Mouse (Mus musculus) intestine, postnatal 0 days (tissue): Measurements from ENCODE around the gene Anxa3. TPM values are rescaled to one million over a fixed set of nuclear protein-coding genes. Genes with fewer than 3 reads are reported as not detected.

Experiments
- ATAC-seq: fragments of 200-750 bp; cut with Nextera tagmentation; 2 replicates; pipeline ENCODE4 v1.8.0; 2017; ENCODE audit warnings: mild to moderate bottlenecking, moderate TSS enrichment, moderate library complexity
- H3K27ac ChIP-seq: fragments of 300-500 bp; sonication (generic); 2 replicates; pipeline ENCODE4 v1.5.1; 2014; ENCODE audit warnings: mild to moderate bottlenecking, low read depth, low read length, moderate library complexity
- H3K27me3 ChIP-seq: fragments of 300-500 bp; sonication (generic); replicated peaks from 2 replicates; pipeline ENCODE4 v1.6.1; 2014; ENCODE audit warnings: low read length, mixed read lengths; ENCODE audit not compliant: control insufficient read depth, insufficient read depth
- H3K36me3 ChIP-seq: fragments of 300-500 bp; sonication (generic); 2 replicates; pipeline ENCODE4 v1.6.1; 2014; ENCODE audit warnings: mild to moderate bottlenecking, moderate library complexity; ENCODE audit not compliant: control insufficient read depth, insufficient read depth
- H3K4me1 ChIP-seq: fragments of 300-500 bp; sonication (generic); replicated peaks from 2 replicates; pipeline ENCODE4 v1.6.1; 2014; ENCODE audit warnings: antibody characterized with exemption, low read length, mixed read lengths; ENCODE audit not compliant: control insufficient read depth, insufficient read depth
- H3K4me2 ChIP-seq: fragments of 300-500 bp; sonication (generic); replicated peaks from 2 replicates; pipeline ENCODE4 v1.6.1; 2014; ENCODE audit warnings: low read depth, mild to moderate bottlenecking, moderate library complexity
- H3K4me3 ChIP-seq: fragments of 300-500 bp; sonication (generic); 2 replicates; pipeline ENCODE4 v1.5.1; 2014; ENCODE audit warnings: low read depth, low read length
- H3K9ac ChIP-seq: fragments of 300-500 bp; sonication (generic); 2 replicates; pipeline ENCODE4 v1.6.1; 2014; ENCODE audit warnings: mild to moderate bottlenecking, low read depth, low read length
- H3K9me3 ChIP-seq: fragments of 300-500 bp; sonication (generic); 2 replicates; pipeline ENCODE4 v1.6.1; 2016; ENCODE audit warnings: mixed run types; ENCODE audit not compliant: control insufficient read depth
- CTCF ChIP-seq: sonication (generic); IDR thresholded peaks from 2 replicates; pipeline ENCODE4 v1.5.1; 2016; ENCODE audit warnings: low read depth, mild to moderate bottlenecking, control low read depth, antibody characterized with exemption, moderate library complexity
- WGBS: fragments of 180-500 bp; shearing (Covaris S2); extraction: QIAGEN DNeasy Blood & Tissue Kit; methylation state at CpG from one replicate; pipeline ENCODE4 v1.1.7; 2014; 5-methylcytosine and 5-hydroxymethylcytosine counted together
- polyA plus RNA-seq: library from polyadenylated mRNA; unstranded; fragments of >200 nt; fragmentation: Nextera tagmentation; extraction: Ambion mirVana; gene quantifications from 2 replicates; pipeline ENCODE4 v1.2.1, GENCODE M21; 2015

Gene Anxa3
- polyA plus RNA-seq, 1 experiment from 2014 or later = 32.1 TPM

GRCm38 (mm10) chr5:96799165-96799564, 6.0 kb downstream of the Anxa3 start:
- 93% methylated on average over 9 of the region's 9 CpGs for WGBS
- H3K27me3 ChIP-seq = no peaks in the 10 kb centered on the region
- H3K9me3 ChIP-seq = no peaks in the 10 kb centered on the region
- H3K36me3 ChIP-seq = no peaks in the 10 kb centered on the region
- H3K4me3 ChIP-seq = no peak overlapping the region
- H3K9ac ChIP-seq = no peak overlapping the region
- H3K27ac ChIP-seq = no peak overlapping the region
- no peaks in the 10 kb centered on the region for H3K4me1 ChIP-seq
- no peak for ATAC-seq
- no peak for TF ChIP-seq CTCF
- H3K4me2 ChIP-seq = no peak overlapping the region

DNA sequence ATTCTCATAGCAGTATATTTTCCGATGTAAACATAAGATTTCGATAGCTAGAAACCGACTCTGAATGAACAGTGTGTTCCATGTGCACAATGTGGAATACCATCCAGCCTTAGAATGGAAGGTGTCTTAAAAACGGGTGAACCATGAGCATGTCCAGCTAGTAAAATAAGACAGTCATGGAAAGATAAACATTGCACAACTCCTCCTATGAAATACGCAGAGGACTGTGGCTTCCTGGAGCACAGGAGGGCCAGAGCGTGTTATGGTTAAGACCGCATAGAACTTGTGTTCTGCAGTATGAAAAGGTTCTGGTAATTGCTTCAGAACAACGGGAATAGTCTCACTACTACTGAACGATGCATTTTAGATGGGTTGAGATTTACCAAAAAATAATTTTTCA, 6.8 kb downstream of the Anxa3 start:
- Histone ChIP-seq H3K27ac (no peak overlapping the region), H3K4me2 (no peak overlapping the region), H3K36me3 (no peaks in the 10 kb centered on the region), H3K27me3 (no peaks in the 10 kb centered on the region), H3K4me3 (no peak overlapping the region), H3K9me3 (no peaks in the 10 kb centered on the region), H3K9ac (no peak overlapping the region), H3K4me1 (no peaks in the 10 kb centered on the region)
- no peak for TF ChIP-seq CTCF
- ATAC-seq = no peak
- 69% methylated on average over 9 of the region's 9 CpGs for WGBS

- Histone ChIP-seq H3K4me1 (no peaks in the 10 kb centered on the region), H3K9ac (no peak overlapping the region), H3K36me3 (no peaks in the 10 kb centered on the region), H3K4me3 (no peak overlapping the region), H3K4me2 (no peak overlapping the region), H3K9me3 (no peaks in the 10 kb centered on the region), H3K27ac (no peak overlapping the region), H3K27me3 (no peaks in the 10 kb centered on the region)
- ATAC-seq = 0 out of 2 replicates have a peak, but pooled peaks have one; percentile 18
- TF ChIP-seq CTCF = no peak
- 15% methylated on average over 7 of the region's 7 CpGs for WGBS
Measured at GRCm38 (mm10) chr5:96802185-96802584, 9.0 kb downstream of the Anxa3 start.

DNA sequence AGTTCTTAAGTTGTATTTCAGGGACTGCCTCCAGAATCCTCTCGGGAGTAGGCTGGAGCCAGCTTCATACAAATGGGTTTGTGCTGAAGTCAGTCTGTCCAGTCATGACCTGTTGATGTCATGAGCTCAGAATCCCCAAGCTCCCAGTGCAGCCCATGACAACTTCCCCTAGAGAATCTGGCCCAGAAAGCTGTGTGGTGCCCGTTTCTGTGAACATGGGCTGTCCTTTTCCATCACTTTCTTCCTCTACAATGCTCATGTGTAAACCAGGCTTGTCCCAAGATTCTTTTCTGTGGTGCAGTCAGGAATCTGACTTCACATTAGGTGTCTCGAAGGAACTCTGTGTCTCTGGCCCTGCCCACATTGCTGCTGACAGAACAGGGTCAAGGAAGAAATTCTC, 10.0 kb downstream of the Anxa3 start:
- Histone ChIP-seq H3K27ac (no peak overlapping the region), H3K9ac (no peak overlapping the region), H3K36me3 (no peaks in the 10 kb centered on the region), H3K4me2 (no peak overlapping the region), H3K4me3 (no peak overlapping the region), H3K4me1 (no peaks in the 10 kb centered on the region), H3K27me3 (no peaks in the 10 kb centered on the region), H3K9me3 (no peaks in the 10 kb centered on the region)
- no peak for TF ChIP-seq CTCF
- WGBS = 40% methylated on average over 3 of the region's 3 CpGs
- no peak for ATAC-seq

DNA sequence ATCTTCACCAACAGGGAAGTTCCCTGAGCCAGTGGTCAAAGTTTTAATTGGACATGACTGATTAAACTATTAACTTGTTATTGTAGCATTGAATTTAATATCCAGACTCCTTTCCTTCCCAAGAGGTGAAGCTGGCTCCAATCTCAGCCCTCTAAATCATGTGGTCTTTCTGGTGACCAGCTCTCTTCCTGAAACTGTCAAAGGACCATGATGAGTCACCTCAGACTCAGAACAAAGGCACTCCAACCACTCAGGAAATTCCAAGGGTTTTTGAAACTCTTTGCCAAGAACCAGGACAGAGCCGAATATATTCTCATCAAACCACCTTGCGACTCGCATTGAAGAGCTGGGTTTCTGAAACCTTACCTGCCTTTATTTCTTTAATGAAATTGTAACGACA, 11.2 kb downstream of the Anxa3 start:
- no peak for ATAC-seq
- H3K9me3 ChIP-seq = no peaks in the 10 kb centered on the region
- H3K27ac ChIP-seq = no peak overlapping the region
- no peak overlapping the region for H3K9ac ChIP-seq
- no peaks in the 10 kb centered on the region for H3K4me1 ChIP-seq
- H3K4me2 ChIP-seq = no peak overlapping the region
- no peak for TF ChIP-seq CTCF
- no peak overlapping the region for H3K4me3 ChIP-seq
- H3K27me3 ChIP-seq = no peaks in the 10 kb centered on the region
- WGBS = 76% methylated on average over 4 of the region's 4 CpGs
- no peaks in the 10 kb centered on the region for H3K36me3 ChIP-seq

GRCm38 (mm10) chr5:96804813-96805212, 11.7 kb downstream of the Anxa3 start:
- Histone ChIP-seq H3K4me3 (no peak overlapping the region), H3K27ac (no peak overlapping the region), H3K4me1 (no peaks in the 10 kb centered on the region), H3K9ac (no peak overlapping the region), H3K4me2 (no peak overlapping the region), H3K36me3 (no peaks in the 10 kb centered on the region), H3K27me3 (no peaks in the 10 kb centered on the region), H3K9me3 (no peaks in the 10 kb centered on the region)
- no peak for ATAC-seq
- 85% methylated on average over 3 of the region's 3 CpGs for WGBS
- no peak for TF ChIP-seq CTCF

DNA sequence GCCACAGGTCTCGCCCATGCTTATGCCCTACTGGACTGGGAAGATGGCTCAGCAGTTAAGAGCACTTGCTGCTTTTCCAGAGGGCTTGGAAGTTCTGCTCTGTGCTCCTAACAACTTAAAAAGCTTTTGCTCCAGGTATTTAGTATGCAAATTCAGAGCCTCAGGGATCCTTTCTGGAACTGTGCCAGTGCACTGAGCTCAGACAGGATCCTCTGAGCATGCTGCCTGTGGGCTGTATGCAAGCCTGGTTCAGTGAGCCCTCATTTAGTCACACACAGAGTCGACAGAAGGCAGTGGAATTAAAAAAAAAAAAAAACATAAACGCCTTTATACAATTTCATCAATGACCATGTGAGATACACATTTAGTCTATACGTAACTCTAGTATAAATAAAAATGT, 17.5 kb downstream of the Anxa3 start:
- Histone ChIP-seq H3K9ac (no peak overlapping the region), H3K4me2 (no peak overlapping the region), H3K36me3 (no peaks in the 10 kb centered on the region), H3K4me1 (no peaks in the 10 kb centered on the region), H3K4me3 (no peak overlapping the region), H3K27me3 (no peaks in the 10 kb centered on the region), H3K27ac (no peak overlapping the region), H3K9me3 (no peaks in the 10 kb centered on the region)
- WGBS = 74% methylated on average over 4 of the region's 4 CpGs
- no peak for TF ChIP-seq CTCF
- no peak for ATAC-seq
